Mouse (Mus musculus) thymus, postnatal 25 days (tissue): Measurements from ENCODE around the gene Acad11.

Experiments
- DNase-seq: peaks from one replicate; pipeline ENCODE4 v3.0.0; 2022

The Acad11 gene

DNA sequence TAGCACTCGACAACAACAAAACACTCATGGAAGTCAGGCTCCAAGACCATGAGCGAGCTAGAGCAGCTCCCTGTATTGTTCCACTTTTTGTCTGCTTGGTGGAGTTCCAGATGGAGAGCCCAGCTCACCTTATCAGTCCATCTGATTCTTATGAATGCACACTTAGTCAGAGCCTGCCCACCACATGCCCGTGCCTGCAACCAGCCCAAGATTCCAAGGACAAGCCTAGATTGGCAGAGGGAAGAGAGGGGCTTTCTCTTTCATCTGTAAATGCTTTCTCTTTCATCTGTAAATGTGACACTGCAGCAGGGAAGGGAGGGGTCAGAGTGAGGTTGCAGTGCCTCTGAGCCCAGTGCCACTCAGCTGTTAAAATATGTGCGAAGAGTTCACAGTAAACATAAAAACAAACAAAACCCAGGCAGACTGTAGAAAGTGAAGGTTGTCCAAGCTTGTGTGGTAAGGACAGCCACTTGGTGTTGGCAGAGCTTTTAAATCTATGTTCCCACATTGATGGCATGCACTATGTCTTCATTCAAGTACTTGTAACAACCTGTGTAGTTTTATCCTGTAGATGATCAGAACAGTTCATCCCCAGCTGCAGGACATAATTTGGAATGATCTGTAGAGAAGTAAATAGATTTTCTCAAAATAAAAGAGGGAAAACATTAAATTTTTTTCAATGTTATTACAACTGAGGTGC, 22.7 kb downstream of the Acad11 start:
- DNase-seq: no peak

DNA sequence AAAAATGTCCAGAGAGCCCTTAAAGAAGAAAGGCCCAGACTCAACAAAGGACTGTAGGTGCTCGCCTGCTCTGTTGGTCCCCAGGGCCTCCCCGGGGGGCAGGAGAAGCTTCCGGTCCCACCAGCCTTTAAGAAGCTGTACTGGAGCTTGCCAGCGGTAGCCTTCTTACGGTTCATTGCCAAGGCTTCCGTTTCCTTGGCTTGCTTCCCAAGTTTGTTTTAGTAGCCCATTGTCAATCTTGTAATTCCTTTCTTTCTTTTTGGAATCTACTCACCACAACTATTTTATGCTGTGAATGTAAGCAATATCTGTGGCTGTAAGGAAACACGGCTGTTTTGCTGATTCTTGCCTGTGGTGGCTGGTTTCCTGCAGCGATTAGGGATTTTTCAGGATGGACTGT, 25.4 kb downstream of the Acad11 start:
- no peak for DNase-seq

DNA sequence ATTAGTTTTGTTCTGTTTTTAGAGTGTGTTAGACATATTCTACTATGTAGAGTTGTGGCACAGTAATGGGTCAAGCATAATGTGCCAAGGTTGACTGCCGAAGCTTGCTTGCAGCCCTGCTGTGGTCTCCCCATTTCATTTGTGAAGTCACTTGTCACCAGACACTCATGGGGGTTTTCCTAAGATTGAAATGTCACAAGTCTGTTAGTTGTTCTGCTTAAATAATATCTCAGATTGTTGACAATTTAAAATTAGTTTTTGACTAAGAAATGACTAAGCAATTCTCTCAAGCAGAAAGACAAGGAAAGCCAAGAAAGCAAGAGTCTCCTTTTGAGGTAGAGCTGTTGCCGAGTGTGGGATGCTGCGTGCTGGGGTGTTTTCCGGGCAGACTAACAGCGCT, 29.8 kb downstream of the Acad11 start:
- no peak for DNase-seq

DNA sequence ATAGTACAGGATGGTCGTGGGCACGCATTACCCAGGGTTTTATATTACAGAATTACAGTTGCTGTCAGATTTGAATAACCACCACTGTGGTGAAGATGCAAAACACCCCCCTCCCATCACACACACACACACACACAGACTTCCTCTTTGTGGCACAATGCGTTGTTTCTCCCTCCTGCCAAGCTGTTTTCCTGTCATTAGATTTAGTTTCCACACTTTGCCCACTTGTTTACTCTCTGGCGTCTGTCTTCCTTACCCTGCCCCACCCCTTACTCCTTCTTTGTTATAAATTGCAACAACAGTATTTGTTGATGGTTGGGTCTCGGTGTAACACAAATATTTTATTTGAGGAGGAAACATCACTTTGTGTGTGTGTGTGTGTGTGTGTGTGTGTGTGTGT, 35.1 kb downstream of the Acad11 start:
- DNase-seq: no peak

DNA sequence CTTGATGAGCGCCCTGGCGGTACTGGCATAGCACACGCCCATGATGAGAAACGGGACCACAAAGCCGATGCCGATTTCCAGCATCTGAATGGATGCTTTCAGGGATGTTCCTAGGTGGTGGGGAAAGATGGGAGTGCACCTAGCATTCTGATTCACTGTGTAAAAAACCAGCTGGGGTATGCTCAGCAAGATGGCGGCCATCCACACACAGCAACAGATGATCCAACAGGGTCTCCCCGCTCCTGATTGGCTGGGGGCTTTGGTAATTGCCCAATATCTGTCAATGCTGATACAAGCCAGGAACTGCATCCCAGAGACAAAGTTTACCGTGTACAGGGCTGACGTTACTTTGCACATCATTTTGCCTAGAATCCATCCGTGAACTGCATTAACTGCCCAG, 35.9 kb downstream of the Acad11 start:
- peak; percentile 2 for DNase-seq

DNA sequence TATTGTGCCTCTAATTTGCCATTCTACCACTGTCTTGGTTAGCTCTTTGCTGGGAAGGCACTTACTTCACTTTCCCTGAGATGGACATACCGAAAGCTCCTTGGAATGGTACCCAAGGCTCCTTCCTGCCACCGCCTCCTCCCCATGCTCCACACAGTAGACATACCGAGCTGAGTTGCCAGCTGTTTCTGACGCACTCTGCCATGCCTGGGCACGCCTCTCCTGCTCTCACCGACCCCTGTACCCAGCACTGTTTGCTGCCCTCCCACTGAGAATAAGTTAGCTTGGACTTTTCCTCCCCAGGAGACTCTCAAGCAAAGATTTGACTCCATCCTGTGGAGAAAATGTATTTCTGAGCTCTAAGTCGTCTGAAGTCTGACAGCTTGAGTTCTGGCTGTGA, 37.6 kb downstream of the Acad11 start:
- DNase-seq: no peak

DNA sequence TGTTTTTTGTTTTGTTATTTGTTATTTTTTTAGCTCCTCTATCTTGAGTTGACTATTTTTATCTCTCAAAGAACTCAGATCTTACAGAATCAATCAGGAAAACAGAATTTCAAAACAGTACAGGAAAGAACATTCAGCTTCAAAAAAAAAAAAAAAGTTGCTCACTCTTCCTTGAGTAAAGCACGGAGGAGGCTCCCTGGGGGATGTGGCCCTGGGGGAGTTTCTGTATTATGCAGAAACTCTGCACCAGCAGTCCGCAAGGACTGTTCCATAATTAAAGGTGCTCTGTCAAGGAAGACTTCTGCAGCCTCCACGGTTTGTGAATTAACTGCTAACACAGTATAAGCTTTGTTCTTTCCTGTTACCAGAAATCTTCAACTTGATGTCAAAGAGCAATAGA, 38.3 kb downstream of the Acad11 start:
- DNase-seq: no peak

DNA sequence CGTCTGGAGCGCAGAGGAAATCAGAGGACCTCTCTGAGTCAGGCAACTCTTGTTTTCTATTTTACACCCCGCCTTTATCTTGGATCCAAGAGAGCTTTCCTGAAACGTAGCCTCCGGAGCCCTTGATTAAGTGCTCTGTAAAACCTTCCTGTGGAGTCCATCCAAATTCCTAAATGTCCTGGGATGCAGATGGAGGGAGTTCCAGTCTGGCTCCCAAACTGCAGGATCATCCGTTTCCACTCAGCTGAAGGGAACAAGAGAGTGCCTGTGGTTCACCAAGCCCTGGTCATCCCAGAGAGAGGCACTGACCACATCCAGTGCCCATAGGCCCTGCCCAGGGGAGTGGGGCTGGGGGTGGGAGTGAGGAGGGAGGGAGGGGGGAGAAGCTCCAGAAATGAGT, 39.1 kb downstream of the Acad11 start:
- DNase-seq: no peak

DNA sequence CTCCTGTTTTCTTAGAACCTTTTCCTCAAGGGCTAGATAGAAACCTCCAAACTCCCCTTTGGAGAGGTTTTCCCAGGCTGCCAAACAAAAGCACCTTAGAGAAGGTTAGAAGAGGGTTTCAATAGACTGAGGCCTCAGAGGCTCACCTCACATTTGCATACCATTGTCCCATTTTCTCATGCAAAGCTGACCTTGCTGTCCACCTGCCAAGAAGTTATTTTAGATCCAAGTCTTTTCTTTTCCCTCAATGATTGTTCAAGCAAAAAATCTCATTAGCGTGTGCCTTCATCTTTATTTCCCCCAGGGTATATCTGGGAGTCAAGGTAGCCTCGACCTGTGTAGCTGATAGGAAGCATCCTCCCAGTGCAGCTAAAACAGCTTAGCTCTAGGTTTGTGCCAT, 39.7 kb downstream of the Acad11 start:
- no peak for DNase-seq

DNA sequence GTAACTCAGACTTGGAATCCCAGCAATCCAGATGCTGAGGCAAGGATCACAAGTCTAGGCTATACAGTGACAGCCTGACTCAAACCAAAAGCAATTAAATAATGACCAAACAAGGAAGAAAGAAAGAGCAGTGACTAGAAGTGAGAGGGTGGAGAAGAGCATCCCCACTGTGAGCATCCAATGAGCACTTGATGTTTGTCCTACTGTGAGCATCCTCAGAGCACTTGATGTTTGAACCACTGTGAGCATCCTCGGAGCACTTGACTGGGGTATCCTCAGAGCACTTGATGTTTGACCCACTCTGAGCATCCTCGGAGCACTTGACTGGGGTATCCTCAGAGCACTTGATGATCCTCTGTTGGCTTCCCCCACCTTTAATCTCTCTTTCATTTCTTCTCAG, 41.8 kb downstream of the Acad11 start:
- no peak for DNase-seq

DNA sequence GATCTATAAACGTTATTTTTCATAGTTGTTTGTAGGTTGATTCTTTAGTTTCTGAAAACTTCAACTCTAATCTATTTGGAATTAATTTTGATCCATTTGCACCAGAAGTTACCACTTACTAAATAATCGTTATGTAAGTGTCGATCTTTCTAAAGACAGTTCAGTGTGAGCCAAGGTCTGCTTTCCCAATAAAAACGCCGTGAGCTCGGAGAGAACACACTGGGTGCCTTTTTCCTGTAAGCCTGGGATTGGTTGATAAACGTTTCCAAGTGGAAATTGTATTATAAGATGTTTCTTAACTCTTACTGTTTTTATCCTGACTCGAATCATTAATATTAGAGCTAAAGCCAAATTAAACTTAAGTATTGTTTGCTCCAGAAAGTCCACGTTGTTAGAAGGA, 43.8 kb downstream of the Acad11 start:
- no peak for DNase-seq

DNA sequence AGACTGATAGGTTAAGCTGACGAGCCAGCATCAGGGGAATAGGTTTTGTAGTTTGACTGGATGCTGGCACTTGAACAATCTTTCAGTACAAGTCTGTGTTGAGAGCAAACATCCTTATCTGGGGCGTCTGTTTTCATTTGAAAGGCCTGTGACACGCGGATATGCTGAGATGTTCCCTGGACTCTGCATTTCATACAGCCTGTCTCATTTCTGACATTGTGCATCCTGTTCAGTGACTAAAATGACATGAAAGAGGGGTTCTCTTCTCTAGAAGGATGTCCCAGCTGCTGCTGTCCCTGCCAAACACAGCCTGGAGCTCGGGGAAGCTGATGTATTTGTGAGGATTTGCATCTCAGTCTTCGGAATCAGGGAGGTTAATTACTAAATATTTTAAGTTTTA, 44.3 kb downstream of the Acad11 start:
- no peak for DNase-seq

DNA sequence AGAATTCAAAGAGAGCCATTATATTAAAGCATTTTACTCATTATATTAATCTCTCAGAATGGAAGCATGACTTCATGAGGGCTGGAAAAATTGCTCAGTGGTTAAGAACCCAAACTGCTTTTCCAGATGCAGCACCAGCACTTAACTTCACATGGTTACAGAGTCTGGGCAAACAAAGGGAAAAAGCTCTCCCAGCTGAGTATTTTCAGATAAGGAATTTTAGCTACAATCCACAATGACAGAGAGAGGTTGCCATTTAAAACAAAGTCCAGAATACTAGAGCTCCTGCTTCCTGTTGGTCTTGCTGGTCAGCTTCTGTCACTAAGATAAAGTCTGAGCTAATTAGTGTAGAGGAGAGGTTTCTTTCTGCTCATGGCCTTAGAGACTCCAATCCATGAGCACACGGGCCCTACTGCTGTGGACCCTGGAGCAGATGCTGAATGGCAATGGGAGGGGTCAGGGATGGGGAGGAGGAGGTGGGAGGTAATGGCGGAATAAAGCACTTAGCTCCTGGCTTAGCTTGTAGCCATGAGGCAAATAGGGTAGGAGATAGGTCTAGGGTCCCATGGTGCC, 45.5 kb downstream of the Acad11 start:
- no peak for DNase-seq

DNA sequence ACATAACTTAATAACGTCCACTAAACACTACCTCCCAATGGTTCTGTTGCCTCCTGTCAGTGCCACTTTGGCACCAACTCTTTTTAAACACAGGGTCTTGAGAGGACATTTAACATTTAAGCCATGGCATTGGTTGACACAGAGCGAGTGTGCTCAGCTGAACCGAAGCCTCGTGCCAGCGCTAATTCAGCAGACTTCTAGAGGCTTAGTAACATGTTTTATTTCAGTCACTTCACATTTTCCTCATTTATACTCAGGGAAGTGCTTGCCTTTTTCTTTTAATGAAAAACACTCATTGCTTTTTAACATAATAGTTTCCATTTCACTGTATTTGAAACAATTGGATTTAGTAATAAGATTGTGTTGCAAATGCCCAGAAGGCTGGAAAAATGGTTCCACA, 46.0 kb downstream of the Acad11 start:
- DNase-seq: no peak

DNA sequence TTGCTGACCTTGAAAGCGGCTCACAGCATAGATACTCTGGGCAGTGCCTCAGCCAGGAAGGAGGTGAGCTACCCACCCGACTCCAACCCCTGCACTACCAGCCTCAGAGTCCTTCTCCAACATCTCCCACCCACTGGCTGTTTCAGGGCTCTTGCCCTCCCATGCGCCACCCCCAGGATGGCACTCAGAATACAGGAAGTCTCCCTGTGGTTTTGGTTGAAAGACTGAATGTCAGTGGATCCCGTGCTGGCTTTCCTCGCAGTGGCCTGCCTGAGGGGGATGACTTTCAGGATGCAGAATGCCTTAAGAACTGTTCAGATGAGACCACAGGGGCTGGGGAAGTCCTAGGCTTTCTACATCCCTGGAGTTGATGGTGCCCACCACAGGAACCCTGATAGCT, 59.9 kb downstream of the Acad11 start:
- DNase-seq: no peak

DNA sequence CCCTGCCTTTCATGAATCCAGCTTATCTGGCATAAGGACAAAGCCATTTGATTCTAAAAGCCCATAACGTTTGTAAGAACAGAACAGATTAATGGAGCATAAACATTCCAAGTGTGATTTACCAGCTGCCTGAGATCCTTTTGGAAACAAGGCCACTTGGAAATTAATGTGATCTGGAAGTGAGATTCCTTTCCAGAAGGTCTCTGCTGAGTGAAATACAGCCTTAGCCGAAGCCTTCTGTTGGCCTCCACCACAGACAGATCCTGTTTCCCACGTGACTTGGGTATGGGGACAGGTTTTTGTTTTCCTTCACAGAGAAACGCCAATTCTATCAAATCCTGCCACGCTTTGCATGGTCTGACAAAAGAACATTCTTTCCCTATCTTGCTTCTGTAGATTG, 60.4 kb downstream of the Acad11 start:
- DNase-seq: no peak

DNA sequence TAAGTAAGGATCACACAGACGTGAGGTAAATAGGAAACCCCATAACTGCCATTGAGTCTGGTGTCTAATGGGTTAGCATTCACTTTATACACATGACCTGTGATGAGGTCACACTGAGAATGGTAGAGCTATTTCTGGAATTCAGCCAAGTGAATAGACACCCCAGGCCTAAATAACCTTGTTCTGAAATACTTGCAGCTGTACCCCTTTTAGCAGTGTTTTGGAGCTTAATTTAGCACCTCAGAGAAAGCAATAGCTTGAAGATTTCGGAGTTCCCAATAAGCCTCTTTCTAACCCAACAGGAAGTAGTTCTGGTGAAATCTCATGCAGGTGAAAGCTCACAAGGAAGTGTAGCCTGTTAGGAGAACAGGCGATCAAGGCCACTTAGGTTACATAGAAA, 63.7 kb downstream of the Acad11 start, which contains the start of gene Ackr4:
Gene Ackr4 (minus strand): TSS at position 101 of the 400 bp plus-strand sequence.
- DNase-seq: no peak

DNA sequence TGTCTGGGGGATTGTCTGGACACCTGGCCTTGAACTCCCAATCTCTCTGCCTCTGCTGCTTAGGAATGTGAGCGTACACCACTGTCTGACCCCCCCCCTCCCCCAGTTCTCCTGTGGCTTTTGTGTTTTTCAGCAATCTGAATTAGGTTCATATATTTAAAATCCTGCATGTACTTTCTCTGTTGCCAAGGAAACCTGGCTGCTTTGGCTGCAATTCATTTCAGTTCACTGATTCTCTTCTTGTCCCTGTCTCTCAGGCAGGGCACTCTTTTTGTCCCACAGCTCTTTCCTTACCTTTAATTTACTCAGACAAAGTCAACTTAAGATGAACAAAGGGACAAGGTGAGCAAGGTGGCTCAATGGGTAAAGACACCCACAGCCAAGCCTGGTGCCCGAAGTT, 64.9 kb downstream of the Acad11 start:
- DNase-seq: no peak

DNA sequence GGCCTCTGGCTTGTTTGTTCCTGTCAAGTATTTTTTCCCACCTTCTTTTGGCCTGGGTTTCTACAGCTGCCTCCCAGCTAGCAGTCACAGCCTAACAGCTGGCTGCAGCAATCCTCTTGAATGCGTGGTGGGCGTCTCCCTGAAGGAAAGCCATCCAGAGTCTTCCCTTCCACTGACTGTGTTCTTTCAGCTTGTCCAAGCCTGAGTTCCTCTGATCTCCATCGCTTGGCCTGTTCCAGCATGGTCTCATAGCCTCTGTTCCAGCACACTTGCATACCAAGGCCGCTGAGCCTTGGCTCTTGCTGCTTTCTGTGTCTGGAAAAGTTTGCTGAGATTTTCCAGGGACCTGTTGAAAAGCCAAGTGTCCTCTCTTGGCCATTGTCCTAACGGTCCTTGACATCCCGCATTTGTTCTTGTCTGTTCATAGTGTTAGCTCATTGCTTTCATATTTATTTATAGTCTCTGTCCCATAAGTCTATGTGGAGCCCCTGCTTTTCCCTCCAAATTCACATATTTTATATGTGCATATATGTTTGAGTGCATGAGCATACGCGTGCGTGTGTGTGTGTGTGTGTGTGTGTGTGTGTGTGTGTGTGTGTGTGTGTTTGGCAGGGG, 67.1 kb downstream of the Acad11 start:
- DNase-seq: no peak

DNA sequence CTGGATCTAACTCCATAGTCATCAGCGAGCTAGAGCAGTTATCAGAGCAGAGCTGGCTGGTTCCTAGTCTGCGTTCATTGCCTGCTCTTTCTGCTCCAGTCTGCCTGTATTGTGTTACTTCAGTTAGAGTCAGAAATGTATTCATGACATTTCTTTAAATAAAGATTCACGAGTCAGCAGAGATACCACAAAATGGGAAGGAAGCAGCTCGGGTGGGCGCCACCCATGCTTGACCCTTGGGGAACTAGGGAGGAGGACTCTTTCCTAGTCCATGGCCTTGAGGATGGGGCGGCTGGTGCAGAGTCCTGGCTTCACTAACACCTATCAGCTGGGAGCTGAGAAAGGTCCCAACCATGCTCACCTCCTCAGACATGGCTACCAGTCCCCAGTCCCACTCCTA, 77.2 kb downstream of the Acad11 start:
- no peak for DNase-seq

DNA sequence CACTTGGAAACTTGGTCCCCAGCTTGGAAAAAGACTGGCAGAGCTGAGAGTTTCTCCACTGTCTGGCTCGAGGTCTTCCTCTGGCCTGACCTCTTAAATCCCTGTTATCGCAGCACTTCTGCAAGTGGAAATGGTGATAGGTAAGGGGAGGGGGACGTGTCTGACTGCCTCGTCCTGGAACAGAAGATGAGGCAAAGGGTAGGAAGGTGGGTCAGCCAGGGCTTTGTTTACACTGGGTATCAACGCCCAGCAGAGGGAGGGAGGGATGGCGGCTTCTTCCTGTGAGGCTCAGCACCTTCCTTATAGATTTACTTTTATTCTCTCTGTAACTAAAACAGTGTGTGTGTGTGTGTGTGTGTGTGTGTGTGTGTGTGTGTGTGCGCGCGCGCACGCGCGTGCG, 79.6 kb downstream of the Acad11 start:
- DNase-seq: no peak

DNA sequence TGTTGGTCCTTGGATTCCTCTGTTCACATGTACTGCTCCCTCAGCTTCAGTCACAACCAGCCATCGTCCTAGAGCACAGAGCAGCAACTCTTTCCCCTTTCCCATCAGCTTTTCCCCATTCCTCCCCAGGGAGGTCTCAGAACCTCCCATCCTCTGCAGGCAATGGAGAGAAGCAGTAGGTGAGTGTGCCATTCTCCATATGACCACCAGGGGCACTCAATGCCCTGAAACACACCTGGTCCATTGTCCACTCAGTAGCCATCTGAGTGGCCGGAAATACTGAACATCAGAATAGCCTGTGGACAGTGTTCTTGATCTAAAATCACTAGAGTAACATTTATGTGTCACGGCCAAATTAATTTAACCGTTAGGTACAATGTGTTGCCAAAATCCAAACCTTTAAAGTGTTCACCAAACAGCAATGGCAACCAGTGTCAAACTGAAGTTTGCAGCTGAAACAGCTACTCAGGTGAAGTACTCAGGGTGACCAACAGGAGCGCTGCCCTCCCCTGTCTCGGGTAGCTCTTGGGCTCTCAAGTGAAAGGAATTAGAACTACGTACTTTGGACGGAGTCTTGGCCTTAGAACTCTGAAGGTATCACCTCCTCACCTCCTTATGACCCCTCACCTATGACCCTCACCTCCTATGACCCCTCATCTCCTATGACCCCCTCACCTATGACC, 81.3 kb downstream of the Acad11 start:
- no peak for DNase-seq

DNA sequence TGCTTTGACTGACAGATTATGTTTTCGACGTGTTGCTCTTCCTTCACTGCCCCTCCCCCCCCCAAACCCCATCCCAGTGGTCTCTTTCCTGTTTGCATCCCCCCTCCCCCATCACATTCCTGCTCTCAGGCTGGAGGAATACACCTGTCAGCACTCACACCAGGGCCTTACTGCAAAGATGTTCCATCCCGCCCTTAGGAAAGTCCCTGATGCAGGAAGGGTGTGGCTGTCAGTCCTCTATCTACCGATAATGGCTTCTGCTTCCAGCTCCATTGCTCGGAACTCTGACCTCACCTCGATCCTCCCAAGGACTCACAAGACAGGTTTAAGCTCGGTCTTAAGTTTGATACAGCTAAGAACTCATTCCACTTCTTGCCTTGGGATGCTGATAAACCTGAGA, 83.5 kb downstream of the Acad11 start:
- no peak for DNase-seq

DNA sequence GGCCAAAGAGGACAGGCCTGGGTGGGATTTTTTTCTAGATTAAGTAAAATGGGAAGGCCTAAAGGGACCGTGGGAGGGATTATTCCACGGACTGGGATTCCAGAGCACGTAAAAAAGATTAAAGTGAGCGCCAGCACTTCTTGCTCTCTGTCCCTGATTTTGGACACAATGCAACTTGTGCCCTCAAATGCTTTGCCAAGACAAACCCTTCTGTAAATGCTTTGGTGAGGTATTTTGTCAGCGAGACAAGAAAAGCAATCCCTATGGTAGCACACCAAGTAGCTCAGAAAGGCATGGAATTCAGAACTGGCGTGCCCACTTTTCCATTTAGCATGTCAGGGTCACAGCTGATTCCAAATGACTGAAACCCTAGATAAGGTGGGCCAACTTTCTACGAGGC, 85.8 kb downstream of the Acad11 start:
- no peak for DNase-seq
